Mouse (Mus musculus) CD4-positive helper T cell, adult 2 months (primary cell): ENCODE measurements at regions not wholly inside any gene's neighbourhood (a gene's known extent, or its start where the extent isn't known, plus 50 kb on each side); places are given as distances from the start of the nearest gene placed in this dataset.

Experiments used
- DNase-seq: peaks from one replicate; pipeline ENCODE4 v3.0.0-alpha.2; 2012; ENCODE audit warnings: low read depth, missing footprints, low spot score

- no peak for DNase-seq
Measured at GRCm38 (mm10) chr12:16477572-16477971, 133.2 kb downstream of the Lpin1 start.

- no peak for DNase-seq
Measured at GRCm38 (mm10) chr12:16474361-16475080, 136.2 kb downstream of the Lpin1 start.

GRCm38 (mm10) chr12:16457419-16457818, 153.3 kb downstream of the Lpin1 start:
- DNase-seq = no peak

GRCm38 (mm10) chr12:16450771-16451435, 159.9 kb downstream of the Lpin1 start:
- no peak for DNase-seq

DNA sequence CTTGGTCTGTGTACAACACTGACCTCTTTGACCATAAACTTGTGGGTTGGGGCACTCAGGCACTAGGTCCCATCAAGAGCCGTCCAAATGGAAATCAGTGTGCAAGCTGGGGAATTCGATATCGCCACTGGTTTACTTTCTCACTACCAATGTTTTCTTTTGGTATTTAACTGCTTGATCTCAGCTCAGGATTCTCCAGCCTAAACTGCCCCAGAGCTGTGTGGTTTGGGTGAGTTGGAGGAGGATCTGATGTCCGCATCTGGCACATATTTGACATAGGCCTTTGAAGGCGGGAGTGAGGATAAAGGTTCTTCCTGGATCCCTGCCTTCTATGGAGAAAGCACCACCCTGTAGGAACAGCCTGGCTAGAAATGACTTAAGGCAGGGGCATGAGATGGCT, 172.0 kb downstream of the Lpin1 start:
- no peak for DNase-seq

- no peak for DNase-seq
Measured at GRCm38 (mm10) chr12:16436961-16437360, 173.8 kb downstream of the Lpin1 start.

GRCm38 (mm10) chr12:16436255-16436654, 174.5 kb downstream of the Lpin1 start:
- DNase-seq = no peak

DNA sequence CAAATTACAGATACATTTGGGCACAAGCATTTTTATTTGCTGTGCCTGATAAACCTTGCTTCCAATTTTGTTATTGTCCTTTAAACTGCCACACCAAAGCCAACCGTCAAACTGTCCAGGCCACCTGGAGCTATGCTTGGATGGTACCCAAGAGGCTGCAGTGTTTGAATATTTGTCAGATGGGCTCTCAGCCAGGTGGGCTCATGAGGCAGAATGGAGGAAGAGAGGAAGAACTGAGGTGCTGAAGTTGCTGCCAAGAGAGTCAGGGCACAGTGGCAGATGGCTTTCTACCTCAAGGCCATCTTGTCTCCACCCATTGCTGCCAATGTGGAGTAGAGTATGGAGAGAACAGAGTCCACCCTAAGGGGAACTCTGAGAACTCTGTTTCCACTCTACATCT, 176.0 kb downstream of the Lpin1 start:
- no peak for DNase-seq

- DNase-seq = no peak
Measured at GRCm38 (mm10) chr12:16434225-16434624, 176.5 kb downstream of the Lpin1 start.

- no peak for DNase-seq
Measured at GRCm38 (mm10) chr12:16425980-16426379, 184.8 kb downstream of the Lpin1 start.

DNA sequence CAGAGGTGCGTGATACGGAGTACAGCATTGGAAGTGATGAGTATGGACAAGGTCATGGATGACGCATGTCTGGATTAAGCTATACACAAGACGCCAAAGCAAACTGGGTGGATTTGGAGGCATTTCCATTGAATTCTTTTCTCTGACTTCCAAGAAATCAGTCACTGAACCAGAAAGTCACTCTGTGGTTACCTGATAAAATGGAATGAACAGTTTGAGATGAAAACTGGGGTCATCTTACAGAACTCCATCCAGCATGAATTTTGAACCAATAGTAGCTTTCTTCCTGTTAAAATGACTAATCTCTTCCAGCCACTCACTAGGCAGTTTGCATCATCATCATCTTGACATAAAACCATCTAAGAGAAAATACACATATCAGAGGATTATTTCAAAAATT, 186.2 kb downstream of the Lpin1 start:
- no peak for DNase-seq

GRCm38 (mm10) chr12:16395720-16396119, 215.0 kb downstream of the Lpin1 start:
- no peak for DNase-seq

DNA sequence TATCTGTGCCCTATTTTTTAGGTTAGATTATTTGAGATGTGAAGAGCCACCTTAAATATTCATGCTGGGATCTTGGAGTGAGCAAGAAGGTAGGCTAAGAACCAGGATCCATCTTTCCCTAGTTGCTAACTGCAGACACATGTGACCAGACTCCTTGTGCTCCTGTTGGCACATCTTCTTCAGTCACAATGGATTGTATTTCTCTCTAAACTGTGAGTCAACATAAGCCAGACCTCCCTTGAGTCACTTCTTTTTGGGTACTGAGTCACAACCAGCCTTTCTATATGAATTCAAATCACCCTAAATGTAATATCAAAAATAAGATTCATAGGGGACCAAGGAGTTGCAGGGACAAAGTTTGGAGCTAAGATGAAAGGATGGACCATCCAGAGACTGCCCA, 217.9 kb downstream of the Lpin1 start:
- no peak for DNase-seq

DNA sequence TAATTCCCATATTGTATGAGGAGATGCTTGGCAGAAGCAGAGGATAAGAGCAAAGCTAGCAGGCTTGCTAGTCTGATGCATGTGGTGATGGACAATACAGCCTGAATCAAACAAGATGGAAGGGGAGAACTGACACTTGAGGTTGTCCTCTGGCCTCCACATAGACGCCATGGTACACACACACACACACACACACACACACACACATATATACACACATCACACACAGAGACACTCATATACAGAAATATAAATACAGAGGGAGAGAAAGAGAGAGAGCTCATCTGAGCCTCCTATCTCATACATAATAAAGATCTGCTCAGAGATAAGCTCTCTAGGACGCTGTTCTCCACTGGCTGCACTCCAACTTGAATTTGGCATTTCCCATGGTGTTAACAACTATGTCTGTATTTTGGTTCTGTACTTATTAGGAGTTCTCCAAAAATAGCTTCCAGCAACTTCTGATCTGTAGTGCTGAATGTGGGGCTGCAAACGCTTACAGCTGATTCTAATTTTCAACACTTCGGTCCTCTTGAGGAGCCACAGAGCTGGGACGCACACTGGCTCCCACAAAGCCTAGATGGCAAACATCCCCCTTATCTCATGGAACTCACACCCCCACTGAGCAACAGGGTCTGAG, 219.0 kb downstream of the Lpin1 start:
- DNase-seq = no peak

DNA sequence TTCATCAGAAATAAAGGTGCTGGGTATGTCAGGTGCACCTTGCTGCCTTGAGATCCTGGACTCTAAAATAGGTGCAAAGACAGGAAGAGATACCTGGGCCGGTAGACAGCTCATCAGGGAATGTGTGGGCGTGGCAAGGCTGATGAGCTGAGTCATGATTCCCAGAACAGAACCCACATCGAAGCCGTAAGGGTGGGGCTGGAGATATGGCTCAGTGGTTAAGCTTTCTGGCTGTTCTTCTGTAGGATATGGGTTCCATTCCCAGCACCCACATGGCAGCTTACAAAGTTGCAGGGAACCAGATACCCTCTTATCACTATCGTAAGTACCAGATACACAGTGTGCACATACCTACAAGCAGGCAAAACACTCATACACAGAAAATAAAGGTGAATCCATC, 219.6 kb downstream of the Lpin1 start:
- DNase-seq = no peak

DNA sequence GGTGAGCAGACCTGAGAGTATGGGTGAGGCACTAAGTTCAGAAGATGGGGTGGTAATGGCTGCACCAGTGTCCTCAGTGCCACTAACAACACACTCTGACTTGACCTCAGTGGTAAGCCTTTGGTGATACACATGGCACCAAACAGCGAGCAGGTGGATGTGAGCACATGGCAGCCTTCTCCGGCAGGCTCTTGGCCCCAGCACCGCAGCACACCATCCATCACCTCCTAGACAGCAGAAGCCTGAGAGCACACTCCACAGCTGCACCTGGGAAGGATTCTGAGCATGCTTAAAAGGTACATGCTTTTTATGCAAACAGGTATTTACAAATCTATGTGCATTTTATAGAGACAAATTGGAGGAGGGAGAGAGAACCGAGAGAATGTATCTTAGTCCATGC, 223.7 kb downstream of the Lpin1 start:
- DNase-seq = no peak

GRCm38 (mm10) chr12:16384396-16384795, 226.4 kb downstream of the Lpin1 start:
- DNase-seq = no peak

DNA sequence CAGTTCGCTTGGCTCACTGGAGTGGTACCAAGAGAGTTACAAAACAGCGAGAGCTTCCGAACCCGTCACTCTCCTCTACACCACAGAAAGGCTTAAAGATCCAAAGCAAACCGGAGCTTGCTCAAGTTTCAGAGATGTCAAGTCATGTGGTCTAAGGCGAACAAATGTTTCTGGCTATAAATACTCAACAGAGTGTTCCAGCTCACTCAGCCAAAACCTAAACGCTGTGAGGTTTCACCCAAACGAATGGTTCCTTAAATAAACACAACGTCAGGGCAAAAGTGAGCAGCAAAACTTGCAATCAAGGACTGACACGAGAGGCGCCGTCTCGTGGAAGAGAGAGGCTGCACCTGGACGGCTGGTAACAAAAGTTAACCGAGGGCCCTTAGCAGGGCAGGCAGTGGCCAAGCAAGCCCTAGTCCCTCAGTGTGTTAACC, 227.2 kb downstream of the Lpin1 start:
- DNase-seq = no peak

- DNase-seq = no peak
Measured at GRCm38 (mm10) chr12:16382417-16382988, 228.3 kb downstream of the Lpin1 start.

DNA sequence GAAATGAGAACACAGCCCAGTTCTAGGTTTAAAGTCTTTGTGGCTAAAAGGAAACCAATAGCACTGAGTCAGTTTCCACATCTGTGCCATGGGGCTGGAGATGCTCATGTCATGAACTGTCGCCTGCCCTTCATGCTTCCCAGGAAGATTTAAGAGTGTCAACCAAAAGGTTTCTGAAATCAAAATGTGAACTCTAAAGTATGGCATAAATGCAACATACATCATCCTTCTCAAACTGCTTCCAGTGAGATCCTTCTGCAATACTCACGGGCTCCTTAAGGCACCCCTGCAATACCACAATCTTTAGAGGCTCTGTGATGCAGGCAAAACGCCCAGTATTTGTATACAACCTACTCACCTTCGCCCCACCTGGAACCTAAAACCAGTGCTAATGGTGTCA, 229.7 kb downstream of the Lpin1 start:
- DNase-seq = no peak

- DNase-seq = no peak
Measured at GRCm38 (mm10) chr12:16380346-16380745, 230.4 kb downstream of the Lpin1 start.

- DNase-seq = no peak
Measured at GRCm38 (mm10) chr12:16379415-16379814, 231.4 kb downstream of the Lpin1 start.

DNA sequence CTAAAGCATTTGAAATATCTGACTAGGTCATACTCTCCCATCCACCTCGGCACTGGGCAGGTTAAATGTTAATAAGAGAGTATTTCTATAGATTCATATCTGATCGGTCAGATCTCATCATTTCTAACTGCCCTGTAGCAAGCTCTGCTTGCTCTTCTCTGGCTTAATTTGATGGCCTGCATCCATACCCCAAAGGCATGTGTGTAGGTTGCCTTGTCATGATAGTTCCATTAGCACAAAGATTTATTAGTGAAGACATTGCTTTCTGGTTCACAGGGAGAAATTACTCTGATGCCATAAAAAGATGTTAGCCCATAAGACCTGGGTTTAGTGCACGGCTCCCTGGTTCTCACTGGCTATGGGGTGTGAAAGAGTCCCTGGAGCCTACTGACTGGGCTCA, 232.3 kb downstream of the Lpin1 start:
- no peak for DNase-seq
